Mouse (Mus musculus) embryonic facial prominence, embryonic 11.5 days (tissue): Measurements from ENCODE around the gene Pmm2. TPM values are rescaled to one million over a fixed set of nuclear protein-coding genes. Genes with fewer than 3 reads are reported as not detected.

Source experiments
- ATAC-seq: fragments of 200-750 bp; cut with Nextera tagmentation; replicated peaks from 2 replicates; pipeline ENCODE4 v1.8.0; 2017; ENCODE audit warnings: low read depth; ENCODE audit not compliant: insufficient number of reproducible peaks, low FRiP score, low TSS enrichment
- DNase-seq: peaks from one replicate; pipeline ENCODE4 v3.0.0-alpha.2; 2015; ENCODE audit warnings: low spot score
- H3K27ac ChIP-seq: fragments of 300-500 bp; sonication (generic); replicated peaks from 2 replicates; pipeline ENCODE4 v1.5.1; 2014; ENCODE audit warnings: mild to moderate bottlenecking, low read depth, low read length, control low read depth
- H3K27me3 ChIP-seq: fragments of 300-500 bp; sonication (generic); 2 replicates; pipeline ENCODE4 v1.6.1; 2014; ENCODE audit warnings: mild to moderate bottlenecking, low read length, moderate library complexity, mixed read lengths; ENCODE audit not compliant: control insufficient read depth, insufficient read depth
- H3K36me3 ChIP-seq: fragments of 300-500 bp; sonication (generic); replicated peaks from 2 replicates; pipeline ENCODE4 v1.6.1; 2014; ENCODE audit warnings: low read depth, mild to moderate bottlenecking, low read length, moderate library complexity, mixed read lengths; ENCODE audit not compliant: control insufficient read depth, insufficient read depth
- H3K4me1 ChIP-seq: fragments of 300-500 bp; sonication (generic); 2 replicates; pipeline ENCODE4 v1.6.1; 2014; ENCODE audit warnings: low read length, mixed read lengths; ENCODE audit not compliant: control insufficient read depth, insufficient read depth
- H3K4me2 ChIP-seq: fragments of 300-500 bp; sonication (generic); 2 replicates; pipeline ENCODE4 v1.6.1; 2014; ENCODE audit warnings: low read depth, mild to moderate bottlenecking, control low read depth, low read length, moderate library complexity
- H3K4me3 ChIP-seq: fragments of 300-500 bp; sonication (generic); 2 replicates; pipeline ENCODE4 v1.5.1; 2014; ENCODE audit warnings: low read depth, low read length, control low read depth
- H3K9ac ChIP-seq: fragments of 300-500 bp; sonication (generic); replicated peaks from 2 replicates; pipeline ENCODE4 v1.6.1; 2014; ENCODE audit warnings: mild to moderate bottlenecking, control low read depth, low read length
- H3K9me3 ChIP-seq: fragments of 300-500 bp; sonication (generic); replicated peaks from 2 replicates; pipeline ENCODE4 v1.6.1; 2016; ENCODE audit warnings: mild to moderate bottlenecking, low read length, inconsistent platforms, mixed read lengths; ENCODE audit not compliant: control insufficient read depth
- WGBS: fragments of 180-500 bp; shearing (Covaris S2); extraction: QIAGEN DNeasy Blood & Tissue Kit; methylation state at CpG from one replicate; pipeline ENCODE4 v1.1.7; 2014; 5-methylcytosine and 5-hydroxymethylcytosine counted together
- polyA plus RNA-seq: library from polyadenylated mRNA; unstranded; fragments of >200 nt; fragmentation: Nextera tagmentation; extraction: Ambion mirVana; gene quantifications from 2 replicates; pipeline ENCODE4 v1.2.1, GENCODE M21; 2014

The Pmm2 gene
- polyA plus RNA-seq, 1 experiment from 2014 or later = 38.7 TPM

DNA sequence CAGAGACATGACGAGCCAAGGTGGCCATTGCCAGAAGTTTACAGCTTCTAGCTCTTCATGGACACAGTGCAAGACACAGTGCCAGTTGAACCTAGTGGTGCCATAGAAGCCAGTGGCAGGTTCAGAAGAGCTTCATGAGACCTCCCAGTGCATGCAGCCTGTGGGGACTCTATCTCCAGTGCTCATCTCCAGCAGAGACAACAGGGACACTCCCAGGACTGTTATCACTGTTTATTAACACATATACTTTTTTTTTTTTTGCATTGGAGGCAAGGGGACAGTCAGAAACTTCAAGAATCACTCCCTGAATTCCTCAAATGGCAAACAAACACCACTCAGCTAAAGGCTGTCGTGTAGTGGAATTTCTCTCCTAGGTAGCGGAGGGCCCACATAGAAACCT, 24.0 kb upstream of the Pmm2 start:
- no peak overlapping the region for H3K27ac ChIP-seq
- H3K9ac ChIP-seq = no peak overlapping the region
- H3K9me3 ChIP-seq = no peaks in the 10 kb centered on the region
- no peaks in the 10 kb centered on the region for H3K36me3 ChIP-seq
- ATAC-seq (no peak), DNase-seq (no peak)
- WGBS = 84% methylated on average over 3 of the region's 3 CpGs
- H3K4me2 ChIP-seq = no peak overlapping the region
- no peaks in the 10 kb centered on the region for H3K4me1 ChIP-seq
- H3K27me3 ChIP-seq = no peaks in the 10 kb centered on the region
- H3K4me3 ChIP-seq = no peak overlapping the region

DNA sequence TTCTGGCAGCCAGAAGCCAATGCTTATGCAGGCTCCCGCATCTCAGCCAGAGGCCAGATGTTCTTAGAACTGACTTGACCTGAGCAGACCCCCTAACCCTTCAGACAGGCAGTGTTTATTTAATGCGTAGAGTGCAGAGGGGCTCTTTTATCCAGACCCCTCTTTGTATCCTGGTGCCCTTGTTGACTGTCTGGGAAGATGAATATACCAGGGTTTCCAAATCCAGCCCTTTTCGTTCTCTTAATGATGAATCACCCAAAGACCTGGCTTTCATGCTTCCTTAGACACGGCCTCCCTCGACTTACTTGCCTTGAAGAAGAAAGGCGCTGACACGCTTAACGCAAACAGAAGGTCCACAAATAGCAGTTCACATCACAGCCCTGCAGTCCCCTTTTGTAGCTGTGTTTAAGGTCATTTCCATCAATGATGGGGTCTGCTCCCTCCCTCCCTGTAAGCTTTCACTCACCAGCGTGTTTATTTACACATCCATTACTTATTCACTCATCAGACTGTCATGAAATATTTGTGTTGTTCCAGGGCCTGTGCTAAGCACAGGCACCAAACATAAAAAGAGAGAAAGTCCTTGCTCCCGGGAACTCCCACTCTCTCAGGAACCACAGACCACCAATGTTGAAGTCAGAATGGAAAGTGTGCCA, 17.7 kb upstream of the Pmm2 start:
- Histone ChIP-seq H3K9me3 (no peaks in the 10 kb centered on the region), H3K4me1 (no peaks in the 10 kb centered on the region), H3K4me3 (no peak overlapping the region), H3K27me3 (no peaks in the 10 kb centered on the region), H3K4me2 (no peak overlapping the region), H3K27ac (no peak overlapping the region), H3K36me3 (no peaks in the 10 kb centered on the region), H3K9ac (no peak overlapping the region)
- no peak for ATAC-seq
- 44% methylated on average over 10 of the region's 10 CpGs for WGBS
- DNase-seq = no peak

DNA sequence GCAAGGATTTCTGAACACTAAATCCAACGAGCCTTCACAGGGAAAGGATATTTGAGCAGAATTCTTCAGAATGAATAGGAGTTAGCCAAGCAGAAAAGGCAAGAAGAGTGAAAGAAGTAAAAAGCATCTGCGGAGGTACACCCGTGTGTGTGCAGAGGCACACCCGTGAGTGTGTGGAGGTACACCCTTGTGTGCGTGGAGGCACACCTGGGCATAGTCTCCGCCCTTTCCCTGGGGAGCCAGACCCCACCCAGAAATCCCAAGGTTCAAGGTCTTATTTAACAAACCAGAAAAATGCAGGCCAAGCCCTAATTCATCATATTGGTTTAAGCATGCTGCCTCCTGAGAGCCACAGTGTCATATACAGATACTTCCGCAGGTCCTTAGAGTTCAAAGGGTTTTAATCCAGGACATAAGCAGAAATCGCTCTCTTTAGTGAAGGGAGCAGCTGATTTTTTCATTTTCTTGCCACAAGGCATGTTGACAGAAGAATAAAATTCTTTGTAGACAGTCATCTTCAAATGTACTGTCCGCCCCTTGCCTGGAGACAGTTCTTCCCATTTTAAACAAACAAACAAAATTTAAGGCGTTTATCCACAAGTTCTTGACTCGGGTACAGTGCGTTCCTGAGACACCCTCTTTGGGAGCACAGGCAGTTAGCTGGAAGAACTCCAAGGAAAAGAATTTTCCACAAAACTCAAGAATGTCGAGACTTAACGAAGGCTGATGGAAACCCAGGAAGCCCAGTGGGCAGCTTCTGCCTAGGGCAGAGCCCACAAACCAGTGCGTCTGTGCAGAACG, 17.0 kb upstream of the Pmm2 start:
- no peaks in the 10 kb centered on the region for H3K27me3 ChIP-seq

DNA sequence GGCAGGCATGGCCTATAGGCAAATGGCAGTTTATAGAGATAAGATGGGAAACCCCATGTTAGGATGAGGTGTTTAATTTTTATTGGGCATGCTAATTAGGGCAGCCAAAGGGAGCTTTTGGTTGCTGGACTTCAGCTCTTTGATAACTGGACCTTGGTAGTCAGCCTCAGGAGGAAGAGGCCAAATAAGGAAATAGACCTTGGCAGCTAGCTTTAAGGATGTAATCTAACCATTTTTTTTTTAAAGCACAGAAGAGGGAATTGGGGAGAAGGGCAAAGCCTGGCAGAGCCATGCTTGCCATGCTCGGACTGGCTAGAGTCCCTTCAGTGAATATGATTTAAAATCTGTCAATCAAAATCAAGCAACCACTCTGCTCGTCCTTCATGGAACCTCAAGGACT, 7.1 kb upstream of the Pmm2 start:
- DNase-seq (no peak), ATAC-seq (no peak)
- no peak overlapping the region for H3K4me2 ChIP-seq
- no peaks in the 10 kb centered on the region for H3K4me1 ChIP-seq
- H3K27ac ChIP-seq = no peak overlapping the region
- WGBS = 76% methylated on average over 2 of the region's 2 CpGs
- H3K4me3 ChIP-seq = no peak overlapping the region
- no peaks in the 10 kb centered on the region for H3K27me3 ChIP-seq
- H3K36me3 ChIP-seq = no peaks in the 10 kb centered on the region; the same call in 1 of the 2 replicates
- no peaks in the 10 kb centered on the region for H3K9me3 ChIP-seq
- H3K9ac ChIP-seq = no peak overlapping the region

More for the DNA sequence above, 17.0 kb upstream of the Pmm2 start:
- WGBS = 78% methylated on average over 16 of the region's 16 CpGs
- Histone ChIP-seq H3K4me3 (no peak overlapping the region), H3K9ac (no peak overlapping the region), H3K4me1 (no peaks in the 10 kb centered on the region), H3K27ac (no peak overlapping the region), H3K4me2 (no peak overlapping the region), H3K36me3 (no peaks in the 10 kb centered on the region), H3K9me3 (no peaks in the 10 kb centered on the region)
- DNase-seq (no peak), ATAC-seq (no peak)

DNA sequence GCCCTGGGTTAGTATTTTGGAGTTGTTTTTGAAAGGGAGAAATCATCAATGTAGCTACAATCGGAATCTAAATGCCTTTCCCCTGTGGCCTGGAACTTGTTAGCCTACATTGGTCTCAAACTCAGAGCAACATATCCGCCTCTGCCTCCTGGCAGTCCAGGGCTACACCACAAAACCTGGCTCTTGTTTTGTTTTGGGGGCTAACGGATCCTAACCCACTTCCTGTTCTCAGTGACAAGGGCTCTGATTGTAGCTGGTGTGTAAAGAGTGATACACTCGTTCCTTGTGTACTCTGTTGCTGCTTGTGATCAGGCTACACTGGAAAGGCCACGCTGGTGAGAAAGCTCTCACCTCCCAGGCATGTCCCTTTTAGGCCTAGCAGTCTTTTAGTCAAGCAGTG, 6.0 kb upstream of the Pmm2 start:
- Histone ChIP-seq H3K36me3 (no peaks in the 10 kb centered on the region; the same call in 1 of the 2 replicates), H3K27me3 (no peaks in the 10 kb centered on the region), H3K4me1 (no peaks in the 10 kb centered on the region), H3K9ac (no peak overlapping the region), H3K4me2 (no peak overlapping the region), H3K4me3 (no peak overlapping the region), H3K9me3 (no peaks in the 10 kb centered on the region), H3K27ac (no peak overlapping the region)
- ATAC-seq (no peak), DNase-seq (no peak)
- WGBS = 83% methylated on average over 5 of the region's 5 CpGs

DNA sequence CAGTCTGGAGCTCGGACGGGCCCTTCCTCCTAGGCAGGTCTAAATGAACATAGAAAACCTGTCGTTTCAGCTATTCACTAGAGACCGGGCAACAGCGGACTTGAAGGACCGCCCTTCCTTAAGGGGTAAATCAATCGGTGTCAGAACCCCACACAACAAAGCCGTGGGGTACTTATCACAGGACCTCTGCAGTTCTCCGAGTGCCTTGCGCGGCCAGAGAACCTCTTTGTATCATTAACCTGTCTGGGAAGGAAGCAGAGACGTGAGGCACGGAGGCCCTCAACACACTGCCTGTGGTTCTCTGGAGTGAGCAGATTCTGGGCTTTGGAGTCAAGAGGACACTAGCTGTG, 632 bp upstream of the Pmm2 start:
- Histone ChIP-seq H3K36me3 (no peaks in the 10 kb centered on the region; the same call in none of the 2 replicates), H3K4me2 (peak overlapping the region; percentile 75), H3K9ac (peak overlapping the region; percentile 83), H3K27ac (peak overlapping the region; percentile 66), H3K9me3 (no peaks in the 10 kb centered on the region), H3K4me1 (no peaks in the 10 kb centered on the region), H3K27me3 (no peaks in the 10 kb centered on the region), H3K4me3 (peak overlapping the region; percentile 60)
- WGBS = 0% methylated on average over 13 of the region's 13 CpGs
- ATAC-seq (peak; percentile 2), DNase-seq (no peak)

DNA sequence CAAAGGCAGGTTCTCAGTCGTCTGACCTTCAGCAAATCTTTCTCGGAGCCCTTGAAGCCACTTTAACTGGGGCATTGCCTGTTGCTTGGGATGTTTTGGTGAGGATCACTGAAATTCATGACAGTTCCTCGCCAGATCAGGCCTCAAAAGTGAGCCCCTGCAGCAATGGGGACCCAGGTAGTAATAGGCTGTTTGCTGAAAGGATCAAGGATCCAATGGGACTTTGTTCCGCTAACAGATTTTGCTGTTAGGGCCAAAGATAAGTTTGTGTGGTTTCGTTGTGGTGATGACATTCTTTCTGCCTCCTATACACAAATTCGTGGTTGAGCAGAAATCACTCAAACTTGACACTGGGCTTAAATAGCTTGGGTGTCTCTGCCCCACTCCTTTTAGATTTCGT, 657 bp downstream of the Pmm2 start:
- no peaks in the 10 kb centered on the region for H3K27me3 ChIP-seq
- H3K36me3 ChIP-seq = no peaks in the 10 kb centered on the region; the same call in none of the 2 replicates
- no peaks in the 10 kb centered on the region for H3K9me3 ChIP-seq
- WGBS = 48% methylated on average over 7 of the region's 7 CpGs
- ATAC-seq (no peak), DNase-seq (no peak)
- H3K4me2 ChIP-seq = peak overlapping the region; percentile 71
- peak overlapping the region; percentile 60 for H3K4me3 ChIP-seq
- H3K4me1 ChIP-seq = no peaks in the 10 kb centered on the region
- H3K9ac ChIP-seq = peak overlapping the region; percentile 83
- H3K27ac ChIP-seq = 0 out of 2 replicates have a peak overlapping the region, but pooled peaks have one; percentile 66
